11 mouse cellular contexts compared by ENCODE assay signal in the genomic region with DNA sequence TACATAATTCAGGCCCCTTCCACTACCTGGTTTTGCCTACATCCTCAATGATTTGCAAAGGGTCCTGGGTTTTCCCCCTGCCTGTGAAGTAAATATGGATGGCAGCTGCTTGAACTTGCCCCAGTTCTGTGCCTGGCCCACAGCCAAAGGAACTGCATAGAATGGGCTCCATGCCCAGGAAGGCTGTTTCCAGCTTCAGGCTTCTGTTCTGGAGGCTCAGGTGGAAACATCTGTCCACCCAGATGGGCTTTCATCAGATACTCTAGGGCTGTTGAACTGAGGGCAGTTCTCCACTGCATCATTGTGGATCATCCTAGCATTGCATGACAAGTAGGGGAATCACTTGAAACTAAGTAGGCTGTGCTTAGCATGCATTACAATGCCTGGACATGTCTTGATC. TPM values are rescaled to one million over a fixed set of nuclear protein-coding genes. Genes with fewer than 3 reads are reported as not detected.
DNase-seq lines count a peak whose midpoint lies in the region; ATAC-seq and TF ChIP-seq lines count a peak whose summit lies in the region.
"Had no signal": no experiment of that assay in that cellular context is flagged by ENCODE, and none has a peak within 500 bp of the region (broad histone marks: within the 10 kb centered on the region; RNA-seq: fewer than 3 reads in every experiment).

No protein-coding gene starts in this region.

- DNase-seq in forebrain, embryonic 10.5 days (ENCODE audit: extremely low spot score, low spot score): no peak
- DNase-seq in 3T3-L1 (ENCODE audit: low read depth, low spot score): peak; percentile 68
- DNase-seq in cerebellum, adult 9-10 months: peak; percentile 39
- peak; percentile 39 for DNase-seq in heart, postnatal 0 days (ENCODE audit: low spot score)
- DNase-seq in left cerebral cortex, postnatal 14 days (ENCODE audit: low spot score in 2 of 2): peak; percentile 69 to 79
- DNase-seq in right cerebral cortex, postnatal 25 days: peak; percentile 32
- DNase-seq in embryo, embryonic 10 days (ENCODE audit: low spot score): no peak

- no peaks in the 10 kb centered on the region for H3K27me3 ChIP-seq in forebrain, embryonic 13.5 days
- no peaks in the 10 kb centered on the region for H3K27me3 ChIP-seq in forebrain, embryonic 10.5 days (ENCODE audit: poor library complexity, severe bottlenecking)
- no peaks in the 10 kb centered on the region for H3K27me3 ChIP-seq in heart, postnatal 0 days (ENCODE audit: control insufficient read depth, insufficient read depth, low read length)
- H3K27me3 ChIP-seq: limb, embryonic 12.5 days had no signal

- no peak overlapping the region for H3K4me3 ChIP-seq in forebrain, embryonic 13.5 days
- no peak overlapping the region for H3K4me3 ChIP-seq in forebrain, embryonic 10.5 days
- H3K4me3 ChIP-seq in heart, postnatal 0 days (ENCODE audit: low read depth, low read length): no peak overlapping the region
- H3K4me3 ChIP-seq: limb, embryonic 12.5 days had no signal

- TF ChIP-seq EP300 in heart, postnatal 0 days (IDR thresholded peaks at IDR 0.05; ENCODE audit: low read depth): no peak

- H3K4me1 ChIP-seq in forebrain, embryonic 13.5 days: peaks cover 8% of the 10 kb centered on the region; the same call in 1 of the 2 replicates
- no peaks in the 10 kb centered on the region for H3K4me1 ChIP-seq in forebrain, embryonic 10.5 days
- 0 out of 2 replicates have a peak, but pooled peaks cover 5% of the 10 kb centered on the region for H3K4me1 ChIP-seq in heart, postnatal 0 days (ENCODE audit: control insufficient read depth, insufficient read depth)
- H3K4me1 ChIP-seq: limb, embryonic 12.5 days had no signal

- peak; percentile 66; the same call in 1 of the 2 replicates for ATAC-seq in forebrain, embryonic 13.5 days
- peak; percentile 64; the same call in 1 of the 2 replicates for ATAC-seq in heart, postnatal 0 days (ENCODE audit: insufficient read depth, low read depth)

- H3K27ac ChIP-seq in forebrain, embryonic 13.5 days: no peak overlapping the region
- H3K27ac ChIP-seq in forebrain, embryonic 10.5 days: no peak overlapping the region
- H3K27ac ChIP-seq in heart, postnatal 0 days (ENCODE audit: low read depth): no peak overlapping the region
- H3K27ac ChIP-seq: limb, embryonic 12.5 days had no signal

- intact Hi-C loops in left cerebral cortex, postnatal 14 days (cut with DNase I): loop anchor here (5.0 kb wide), 1 partner anchor 175 kb away; no protein-coding TSS in a partner anchor

- peaks cover 96% of the 10 kb centered on the region for H3K36me3 ChIP-seq in forebrain, embryonic 13.5 days (ENCODE audit: poor library complexity, severe bottlenecking)
- peaks cover 100% of the 10 kb centered on the region for H3K36me3 ChIP-seq in forebrain, embryonic 10.5 days (replicated peaks)
- H3K36me3 ChIP-seq in heart, postnatal 0 days (replicated peaks; ENCODE audit: control insufficient read depth, insufficient read depth, low read length): peaks cover 73% of the 10 kb centered on the region

- H3K9me3 ChIP-seq in forebrain, embryonic 13.5 days (replicated peaks): no peaks in the 10 kb centered on the region
- H3K9me3 ChIP-seq in forebrain, embryonic 10.5 days: no peaks in the 10 kb centered on the region
- no peaks in the 10 kb centered on the region for H3K9me3 ChIP-seq in heart, postnatal 0 days (replicated peaks; ENCODE audit: control insufficient read depth, low read length)
- H3K9me3 ChIP-seq: limb, embryonic 12.5 days had no signal

- no peak overlapping the region for H3K4me2 ChIP-seq in forebrain, embryonic 13.5 days
- no peak overlapping the region for H3K4me2 ChIP-seq in heart, postnatal 0 days (ENCODE audit: low read depth, low read length)
- H3K4me2 ChIP-seq: limb, embryonic 12.5 days had no signal

- no peak for TF ChIP-seq CTCF in heart, postnatal 0 days (IDR thresholded peaks at IDR 0.05; ENCODE audit: low read depth)

- no peak overlapping the region for H3K9ac ChIP-seq in forebrain, embryonic 13.5 days
- H3K9ac ChIP-seq in heart, postnatal 0 days (replicated peaks; ENCODE audit: low read depth, low read length): no peak overlapping the region
- H3K9ac ChIP-seq: limb, embryonic 12.5 days had no signal

RNA-seq across cellular contexts. Expression of gene Nsfl1c, which starts 18.2 kb away (rescaled TPM):
- polyA plus RNA-seq in forebrain, embryonic 13.5 days (2015; fragmentation: Nextera tagmentation; extraction: Ambion mirVana): 282 and 294 TPM in 2 replicates
- 301 and 309 TPM in 2 replicates for polyA plus RNA-seq in forebrain, embryonic 10.5 days (2016; fragmentation: Nextera tagmentation; extraction: Ambion mirVana)
- total RNA-seq in heart, postnatal 0 days (2014; rRNA removed; ENCODE audit: low replicate concordance): 37.7 and 41.7 TPM in 2 replicates
- polyA plus RNA-seq in heart, postnatal 0 days (2015; fragmentation: Nextera tagmentation; extraction: Ambion mirVana): 115 and 117 TPM in 2 replicates
- total RNA-seq in left cerebral cortex, postnatal 14 days (2021): 100 to 1,000 TPM; 138 TPM

RNA-seq across cellular contexts. Expression of gene Fkbp1a, which starts 30.1 kb away (rescaled TPM):
- polyA plus RNA-seq in forebrain, embryonic 13.5 days (2015; fragmentation: Nextera tagmentation; extraction: Ambion mirVana): 529 and 558 TPM in 2 replicates
- polyA plus RNA-seq in forebrain, embryonic 10.5 days (2016; fragmentation: Nextera tagmentation; extraction: Ambion mirVana): 582 and 592 TPM in 2 replicates
- 71.3 and 72.5 TPM in 2 replicates for total RNA-seq in heart, postnatal 0 days (2014; rRNA removed; ENCODE audit: low replicate concordance)
- 454 and 476 TPM in 2 replicates for polyA plus RNA-seq in heart, postnatal 0 days (2015; fragmentation: Nextera tagmentation; extraction: Ambion mirVana)
- 100 to 1,000 TPM; 619 to 633 TPM for total RNA-seq in left cerebral cortex, postnatal 14 days (2021)

RNA-seq across cellular contexts. Expression of gene 4921509C19Rik, which starts 36.2 kb away (rescaled TPM):
- not detected in 2 replicates for polyA plus RNA-seq in forebrain, embryonic 13.5 days (2015; fragmentation: Nextera tagmentation; extraction: Ambion mirVana)
- not detected in 2 replicates for polyA plus RNA-seq in forebrain, embryonic 10.5 days (2016; fragmentation: Nextera tagmentation; extraction: Ambion mirVana)
- total RNA-seq in heart, postnatal 0 days (2014; rRNA removed; ENCODE audit: low replicate concordance): not detected in 2 replicates
- not detected in 2 replicates for polyA plus RNA-seq in heart, postnatal 0 days (2015; fragmentation: Nextera tagmentation; extraction: Ambion mirVana)
- total RNA-seq in left cerebral cortex, postnatal 14 days (2021): not detected
- total RNA-seq: common myeloid progenitor, adult 5-6 weeks had no signal
- polyA plus RNA-seq: limb, embryonic 12.5 days; small intestine, adult 2 months had no signal

Comparison
In these comparisons a context has a peak if more than half of its experiments do, and no peak if none do; other contexts are left out.
1. DNase-seq: peak in 3T3-L1 (single experiment), cerebellum, adult 9-10 months (single experiment), heart, postnatal 0 days (single experiment), left cerebral cortex, postnatal 14 days (2 of 2) and right cerebral cortex, postnatal 25 days (single experiment); none in forebrain, embryonic 10.5 days (single experiment) and embryo, embryonic 10 days (single experiment).